Mouse (Mus musculus) MN1 (cell line): Measurements from ENCODE around the gene Gtpbp4.
"Not testable (repeated sequence)": the region's sequence is repeated elsewhere in the genome, so short reads cannot be mapped to it uniquely, and the experiment has no call there.

Source experiments
- DNase-seq: peaks from one replicate; pipeline ENCODE4 v3.0.0-alpha.2; 2016; ENCODE audit warnings: low spot score

Gtpbp4 gene

GRCm38 (mm10) chr13:8972369-8972768, 23.5 kb downstream of the Gtpbp4 start:
- DNase-seq, result no peak

DNA sequence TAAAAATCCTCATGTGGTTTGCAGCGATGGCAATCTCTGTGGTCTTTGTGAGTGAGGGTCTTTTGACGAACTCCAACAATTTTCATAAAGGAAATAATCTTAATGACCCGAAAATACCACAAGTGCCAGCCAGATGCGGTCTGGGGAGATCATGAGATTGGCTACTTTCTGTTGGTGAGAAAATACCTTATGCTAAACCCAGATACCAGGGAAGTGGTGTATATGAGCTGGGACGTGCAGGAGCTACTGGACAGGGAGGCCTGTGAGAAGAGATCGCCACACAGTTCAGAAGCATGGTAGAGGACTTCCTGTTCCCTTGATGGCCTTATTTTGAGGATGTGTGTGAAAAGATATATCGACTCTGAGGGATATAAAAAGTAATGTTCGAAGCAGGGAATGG, 28.1 kb downstream of the Gtpbp4 start:
- no peak for DNase-seq

- no peak for DNase-seq
Measured at GRCm38 (mm10) chr13:8965224-8965623, 30.7 kb downstream of the Gtpbp4 start.

DNA sequence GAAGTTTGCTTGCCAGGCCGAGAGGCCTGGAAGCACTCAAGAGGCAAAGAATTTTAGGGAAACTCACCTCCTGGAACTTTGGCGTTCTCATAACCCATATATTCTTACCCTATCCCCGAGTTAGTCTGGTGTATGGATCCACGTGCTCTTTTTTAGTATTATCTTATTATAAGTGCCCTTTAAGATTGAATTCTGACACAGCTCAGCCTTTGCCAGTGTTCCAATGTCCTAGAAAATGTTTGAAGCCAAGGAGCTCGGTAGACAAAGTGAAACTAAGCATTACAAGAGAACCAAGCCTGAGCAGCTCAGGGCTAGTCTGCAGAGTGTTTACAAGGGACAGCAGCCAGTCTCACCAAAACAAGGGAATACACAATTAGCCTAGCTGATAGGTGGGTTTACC, 33.6 kb downstream of the Gtpbp4 start:
- not testable (repeated sequence) for DNase-seq

DNA sequence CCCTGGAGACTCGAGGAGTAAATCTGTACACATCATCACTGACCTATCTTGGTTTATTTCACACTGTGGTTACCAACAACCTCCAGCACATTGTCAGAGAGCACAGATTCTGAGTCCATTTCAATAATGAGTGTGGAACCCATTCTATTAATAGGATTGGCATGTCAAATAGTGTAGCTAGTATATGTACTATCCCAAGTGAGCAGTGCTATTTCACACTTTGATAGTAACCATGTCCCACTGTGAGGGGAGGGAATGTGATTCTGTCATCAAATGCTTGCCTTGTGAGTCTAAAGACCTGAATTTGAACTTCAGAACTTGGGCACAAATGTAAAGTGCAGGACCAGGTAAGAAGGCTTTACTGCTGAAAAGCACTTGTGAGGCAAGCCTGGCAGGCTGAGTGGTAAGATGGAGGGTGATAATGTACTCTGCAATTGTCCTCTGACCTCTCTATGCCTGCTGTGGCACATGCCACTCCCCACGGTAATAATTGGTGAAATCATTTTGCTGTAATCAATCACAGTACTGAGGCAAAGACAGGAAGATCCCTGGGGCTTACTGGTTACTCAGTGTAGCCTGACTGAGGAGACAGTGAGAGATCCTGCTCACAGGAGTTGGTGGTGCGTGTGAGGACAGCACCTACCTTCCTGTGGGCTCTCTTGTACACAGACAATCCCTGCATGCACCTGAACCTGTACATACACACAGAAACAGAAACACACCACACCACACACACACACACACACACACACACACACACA, 34.6 kb downstream of the Gtpbp4 start:
- DNase-seq, result not testable (repeated sequence)

DNA sequence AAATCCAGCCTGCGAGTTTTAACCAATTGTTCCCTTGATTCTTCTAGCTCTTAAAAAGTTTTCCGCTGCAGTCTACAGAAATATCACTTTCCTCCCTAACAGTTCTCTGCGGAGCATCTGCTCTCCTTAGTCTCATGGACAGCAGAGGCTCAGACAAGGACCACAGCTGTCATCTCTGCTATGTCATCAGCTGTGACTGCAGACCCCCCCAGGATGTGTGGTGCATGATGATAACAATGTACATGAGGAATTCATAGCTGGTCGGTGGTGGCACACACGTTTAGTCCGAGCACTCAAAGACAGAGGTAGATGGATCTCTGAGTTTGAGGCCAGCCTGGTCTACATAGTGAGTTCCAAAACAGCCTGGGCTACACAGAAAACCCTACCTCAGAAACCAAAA, 36.3 kb downstream of the Gtpbp4 start:
- DNase-seq, result not testable (repeated sequence)

DNA sequence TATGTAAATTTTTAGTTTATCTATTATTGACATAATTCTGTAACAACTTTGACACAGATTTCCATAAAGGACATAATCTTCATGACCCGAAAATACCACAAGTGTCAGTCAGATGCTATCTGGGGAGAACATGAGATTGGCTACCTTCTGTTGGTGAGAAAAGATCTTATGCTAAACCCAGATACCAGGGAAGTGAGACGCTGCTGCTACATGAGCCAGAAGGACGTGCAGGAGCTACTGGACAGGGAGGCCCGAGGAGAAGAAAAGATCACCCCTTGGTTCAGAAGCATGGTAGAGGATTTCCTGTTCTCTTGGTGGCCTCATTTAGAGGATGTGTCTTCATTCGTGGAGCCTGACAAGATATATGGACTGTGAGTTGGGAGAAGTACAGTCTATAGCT, 36.8 kb downstream of the Gtpbp4 start:
- not testable (repeated sequence) for DNase-seq

GRCm38 (mm10) chr13:8956873-8957272, 39.0 kb downstream of the Gtpbp4 start:
- not testable (repeated sequence) for DNase-seq

- not testable (repeated sequence) for DNase-seq
Measured at GRCm38 (mm10) chr13:8955127-8955526, 40.8 kb downstream of the Gtpbp4 start.

- DNase-seq, result not testable (repeated sequence)
Measured at GRCm38 (mm10) chr13:8952563-8952962, 43.3 kb downstream of the Gtpbp4 start, which contains the start of gene Idi2. TSS of gene Idi2 (plus strand) at chr13:8952863.

DNA sequence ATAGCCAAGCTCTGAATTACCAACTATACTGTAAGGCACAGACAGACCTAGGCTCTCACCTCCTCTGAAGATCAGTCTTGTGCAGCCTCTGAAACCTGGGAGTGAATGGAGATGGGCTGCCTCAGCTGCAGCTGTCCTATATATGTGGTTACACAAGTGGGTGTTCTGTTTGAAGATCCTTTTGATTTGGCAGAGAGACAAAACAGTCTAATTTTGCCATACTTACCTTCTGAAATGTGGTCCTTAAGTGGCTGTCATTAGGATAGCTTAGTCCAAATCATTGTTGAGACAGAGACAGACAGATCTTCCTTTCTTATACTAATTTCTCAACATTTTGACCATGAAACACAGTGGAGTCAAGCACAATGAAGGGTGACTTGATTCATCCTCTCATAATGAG, 47.8 kb downstream of the Gtpbp4 start, which contains the start of gene Gm9745:
Gene Gm9745, minus strand, starts transcription at position 101 of the 400 bp plus-strand sequence.
- not testable (repeated sequence) for DNase-seq

DNA sequence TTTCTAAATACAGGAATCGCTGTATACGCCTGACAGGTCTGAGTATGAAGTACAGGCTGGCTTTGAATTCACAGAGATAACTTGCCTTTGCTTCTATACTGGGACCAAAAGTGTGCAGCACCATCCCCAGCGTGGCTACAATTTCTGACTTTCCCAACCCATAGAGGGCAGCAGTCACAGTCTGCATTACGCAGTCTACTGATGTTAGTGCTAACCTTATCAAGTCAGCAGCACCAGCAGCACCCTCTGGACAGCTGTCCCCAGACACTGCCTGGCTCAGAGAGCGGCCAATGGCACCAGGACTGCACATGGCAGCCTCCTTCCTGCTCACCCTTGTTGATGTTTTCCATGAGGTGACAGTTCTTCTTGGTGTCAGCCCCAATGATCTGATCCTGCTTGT, 52.1 kb downstream of the Gtpbp4 start:
- not testable (repeated sequence) for DNase-seq

DNA sequence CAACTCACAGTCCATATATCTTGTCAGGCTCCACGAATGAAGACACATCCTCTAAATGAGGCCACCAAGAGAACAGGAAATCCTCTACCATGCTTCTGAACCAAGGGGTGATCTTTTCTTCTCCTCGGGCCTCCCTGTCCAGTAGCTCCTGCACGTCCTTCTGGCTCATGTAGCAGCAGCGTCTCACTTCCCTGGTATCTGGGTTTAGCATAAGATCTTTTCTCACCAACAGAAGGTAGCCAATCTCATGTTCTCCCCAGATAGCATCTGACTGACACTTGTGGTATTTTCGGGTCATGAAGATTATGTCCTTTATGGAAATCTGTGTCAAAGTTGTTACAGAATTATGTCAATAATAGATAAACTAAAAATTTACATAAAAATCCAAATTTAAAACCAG, 54.2 kb downstream of the Gtpbp4 start:
- not testable (repeated sequence) for DNase-seq

GRCm38 (mm10) chr13:8941110-8941509, 54.8 kb downstream of the Gtpbp4 start:
- DNase-seq, result not testable (repeated sequence)

DNA sequence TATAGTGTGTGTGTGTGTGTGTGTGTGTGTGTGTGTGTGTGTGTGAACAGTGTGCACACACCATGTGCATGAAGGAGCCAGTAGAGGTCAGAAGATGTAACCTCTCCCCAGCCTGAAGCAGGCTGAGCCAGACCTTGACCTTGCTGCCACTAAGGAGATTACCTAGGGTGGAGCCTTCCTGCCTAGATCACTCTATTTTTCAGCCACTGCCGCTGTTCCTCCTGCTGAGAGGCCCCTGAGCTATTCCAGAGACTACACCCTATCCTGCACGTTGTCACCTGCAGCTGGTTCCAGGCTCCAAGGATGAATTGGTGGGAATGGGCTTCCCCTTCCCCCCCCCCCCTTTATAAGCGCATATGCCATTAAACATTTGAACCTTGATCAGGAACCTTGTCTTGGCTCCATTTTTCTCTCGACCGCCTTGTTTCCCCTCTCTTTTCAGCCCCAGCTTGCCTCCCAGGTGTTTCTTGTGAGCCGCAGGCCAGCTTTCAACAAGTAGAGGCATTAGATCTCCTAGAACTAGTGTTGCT, 58.2 kb downstream of the Gtpbp4 start:
- not testable (repeated sequence) for DNase-seq

- DNase-seq, result no peak
Measured at GRCm38 (mm10) chr13:8933499-8933898, 62.4 kb downstream of the Gtpbp4 start.
